Mouse (Mus musculus): ENCODE data around the gene Arhgap27. TPM values are rescaled to one million over a fixed set of nuclear protein-coding genes. Genes with fewer than 3 reads are reported as not detected.
"Not testable (repeated sequence)": the region's sequence is repeated elsewhere in the genome, so short reads cannot be mapped to it uniquely, and the experiment has no call there.

Gene Arhgap27
- polyA plus RNA-seq, 1 experiment: 0.48 TPM

DNA sequence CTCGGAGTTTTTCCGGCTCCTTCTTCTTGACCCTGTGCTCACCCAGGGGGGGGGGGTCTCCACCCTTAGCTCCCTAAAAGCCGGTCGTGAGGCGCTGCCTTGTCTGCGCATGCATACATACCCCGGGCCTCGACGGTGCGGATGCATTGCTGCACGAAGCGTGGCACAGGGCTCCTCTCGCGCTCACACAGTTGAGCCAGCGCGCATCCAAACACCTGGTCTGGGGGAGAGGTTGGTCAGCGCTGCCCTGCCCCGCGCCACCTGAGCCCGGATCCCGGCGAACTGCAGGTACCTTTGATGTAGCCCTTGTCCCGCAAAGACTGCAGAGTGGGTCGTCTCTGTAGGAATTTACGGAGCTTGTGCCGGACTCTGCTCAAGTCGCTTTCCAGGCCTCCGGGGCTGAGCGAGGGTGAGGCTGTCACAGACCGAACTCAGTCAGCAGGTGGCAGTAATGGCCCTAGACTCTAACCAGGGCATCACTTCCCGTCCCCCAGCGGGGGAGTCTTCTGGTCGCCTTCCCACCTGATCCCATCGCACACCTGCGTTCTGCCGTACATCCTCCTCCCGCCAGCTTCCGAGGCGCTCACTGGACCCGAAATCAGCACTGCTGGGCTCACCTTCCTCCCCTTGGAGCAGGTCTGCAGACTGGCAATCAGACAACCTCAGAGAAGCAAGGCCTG lies 29.6 kb downstream of the Arhgap27 start:
- no peak for TF ChIP-seq GATA1 (IDR thresholded peaks at IDR 0.05; ENCODE audit: low read length)
- TF ChIP-seq TAL1 (IDR thresholded peaks at IDR 0.05; ENCODE audit: low read length): no peak

DNA sequence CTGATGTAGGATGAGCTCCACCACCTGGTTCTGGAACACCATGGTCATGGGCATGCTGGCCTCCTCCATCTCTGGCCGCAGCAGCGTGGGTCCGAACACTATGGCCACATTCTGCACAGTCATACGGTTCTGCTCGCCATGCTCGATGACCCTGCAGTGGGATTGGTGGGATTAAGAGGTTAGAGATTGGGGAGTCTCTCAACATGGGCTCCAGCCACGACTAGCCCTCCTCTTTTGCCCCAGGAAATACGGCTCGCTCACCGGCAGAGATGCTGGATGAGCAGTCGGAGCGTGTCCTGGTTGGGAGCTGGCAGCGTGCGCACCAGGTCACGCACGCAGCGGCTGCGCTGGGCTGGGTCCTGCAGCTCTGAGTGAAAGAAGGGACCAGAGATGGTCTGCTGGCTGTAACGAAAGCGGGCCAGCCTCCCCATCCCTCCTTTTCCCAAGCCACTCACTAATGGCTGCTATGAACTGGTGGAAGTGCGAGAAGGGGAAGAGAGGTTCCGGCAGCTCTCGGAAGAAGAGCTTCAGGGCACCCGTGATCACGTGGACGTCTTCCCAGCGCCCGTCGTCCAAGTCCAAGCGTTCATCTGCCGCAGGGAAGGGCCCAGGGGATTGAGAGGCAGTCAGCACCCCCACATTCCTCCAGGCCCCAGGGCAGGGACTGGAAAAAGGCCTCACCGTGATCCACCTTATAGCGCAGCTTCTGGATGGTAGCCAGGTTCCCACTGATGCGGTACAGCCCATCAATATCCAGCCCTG lies 30.4 kb downstream of the Arhgap27 start:
- Histone ChIP-seq H3K4me1 (ENCODE audit: control insufficient read depth) (no peaks in the 10 kb centered on the region), H3K9me3 (ENCODE audit: control insufficient read depth, low read length) (no peaks in the 10 kb centered on the region), H3K4me3 (replicated peaks) (no peak overlapping the region), H3K36me3 (ENCODE audit: control insufficient read depth) (no peaks in the 10 kb centered on the region), H3K27me3 (ENCODE audit: control insufficient read depth) (peaks cover 11% of the 10 kb centered on the region)
- TF ChIP-seq TAL1 (IDR thresholded peaks at IDR 0.05; ENCODE audit: low read length) (no peak), GATA1 (IDR thresholded peaks at IDR 0.05; ENCODE audit: low read length) (no peak)

More for the DNA sequence above, 29.6 kb downstream of the Arhgap27 start:
- Histone ChIP-seq H3K9me3 (ENCODE audit: control insufficient read depth, low read length) (no peaks in the 10 kb centered on the region), H3K36me3 (ENCODE audit: control insufficient read depth) (no peaks in the 10 kb centered on the region), H3K27me3 (ENCODE audit: control insufficient read depth) (peaks cover 11% of the 10 kb centered on the region), H3K4me3 (replicated peaks) (no peak overlapping the region), H3K4me1 (ENCODE audit: control insufficient read depth) (no peaks in the 10 kb centered on the region)

DNA sequence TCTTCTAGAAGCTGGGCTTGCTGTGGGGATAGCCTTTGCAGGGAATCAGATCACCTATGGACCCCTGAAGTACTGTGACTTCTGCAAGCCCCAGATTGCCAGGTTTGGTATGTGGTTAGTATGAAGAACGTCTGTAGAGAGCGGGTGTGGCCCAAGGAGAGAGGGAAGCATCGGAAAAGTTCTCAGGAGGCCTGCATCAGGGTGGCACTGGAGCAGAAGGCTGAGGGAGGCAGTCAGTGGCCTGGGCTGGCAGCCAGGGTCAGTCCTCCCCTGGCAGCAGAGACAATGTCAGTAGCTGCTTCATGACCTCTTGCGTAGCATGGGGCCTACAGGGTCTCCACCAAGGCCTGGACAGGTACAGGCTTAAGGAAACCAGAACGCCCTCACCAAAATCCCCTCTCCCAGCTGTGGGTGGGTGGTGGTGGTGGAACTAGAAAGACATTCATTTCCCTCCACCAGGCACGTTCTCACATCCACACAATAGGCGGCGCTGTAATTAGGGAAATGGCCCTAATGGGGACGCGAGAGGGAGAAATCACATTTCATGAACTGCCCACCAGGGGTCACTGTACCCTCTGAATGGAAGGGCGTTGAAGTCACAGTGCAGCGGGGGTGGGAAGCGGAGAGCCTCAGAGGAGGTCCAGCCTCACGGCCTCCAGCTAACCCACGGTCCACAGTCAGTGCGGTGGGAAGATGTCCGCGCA lies 31.2 kb downstream of the Arhgap27 start:
- TF ChIP-seq GATA1 (IDR thresholded peaks at IDR 0.05; ENCODE audit: low read length) (no peak), TAL1 (IDR thresholded peaks at IDR 0.05; ENCODE audit: low read length) (no peak)
- Histone ChIP-seq H3K4me1 (ENCODE audit: control insufficient read depth) (no peaks in the 10 kb centered on the region), H3K4me3 (replicated peaks) (no peak overlapping the region)

DNA sequence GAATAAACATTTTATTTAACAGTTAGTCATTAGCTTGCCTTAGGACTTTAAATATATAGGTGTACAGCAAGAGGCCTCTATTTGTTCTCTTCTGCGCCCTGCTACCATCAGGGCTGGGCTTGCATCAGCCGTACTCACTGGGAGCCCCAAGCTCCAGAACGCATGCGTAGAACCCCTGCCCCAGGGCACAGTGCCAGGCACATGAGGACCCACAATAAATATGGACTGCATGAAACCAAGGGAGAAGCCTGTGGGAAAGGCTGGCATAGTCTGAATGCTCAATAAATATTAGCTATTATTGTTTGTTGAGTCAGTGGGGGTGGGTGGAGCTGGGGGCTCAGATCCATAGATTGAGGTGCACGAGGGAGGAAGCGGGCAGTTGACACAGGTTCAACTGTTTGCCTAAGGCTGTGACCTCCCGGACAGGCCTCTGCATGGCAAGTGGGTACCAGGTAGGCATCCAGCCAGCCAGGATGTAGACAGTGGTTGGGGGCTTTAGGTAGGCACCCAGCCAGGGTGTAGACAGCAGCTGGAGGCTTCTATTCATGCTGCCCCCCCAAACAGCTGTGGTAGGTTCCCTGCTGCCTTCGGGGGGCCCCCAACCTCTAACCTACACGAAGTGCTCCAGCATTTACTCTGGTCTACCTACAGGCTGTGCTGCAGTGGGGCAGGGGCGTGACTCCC lies 31.8 kb downstream of the Arhgap27 start:
- peaks cover 11% of the 10 kb centered on the region for H3K27me3 ChIP-seq (ENCODE audit: control insufficient read depth)
- no peak overlapping the region for H3K4me3 ChIP-seq (replicated peaks)
- H3K4me1 ChIP-seq (ENCODE audit: control insufficient read depth): no peaks in the 10 kb centered on the region
- H3K36me3 ChIP-seq (ENCODE audit: control insufficient read depth): no peaks in the 10 kb centered on the region
- H3K9me3 ChIP-seq (ENCODE audit: control insufficient read depth, low read length): no peaks in the 10 kb centered on the region
- TF ChIP-seq TAL1 (IDR thresholded peaks at IDR 0.05; ENCODE audit: low read length): no peak

More for the DNA sequence above, 31.2 kb downstream of the Arhgap27 start:
- Histone ChIP-seq H3K36me3 (ENCODE audit: control insufficient read depth) (no peaks in the 10 kb centered on the region), H3K27me3 (ENCODE audit: control insufficient read depth) (peaks cover 11% of the 10 kb centered on the region), H3K9me3 (ENCODE audit: control insufficient read depth, low read length) (no peaks in the 10 kb centered on the region)

DNA sequence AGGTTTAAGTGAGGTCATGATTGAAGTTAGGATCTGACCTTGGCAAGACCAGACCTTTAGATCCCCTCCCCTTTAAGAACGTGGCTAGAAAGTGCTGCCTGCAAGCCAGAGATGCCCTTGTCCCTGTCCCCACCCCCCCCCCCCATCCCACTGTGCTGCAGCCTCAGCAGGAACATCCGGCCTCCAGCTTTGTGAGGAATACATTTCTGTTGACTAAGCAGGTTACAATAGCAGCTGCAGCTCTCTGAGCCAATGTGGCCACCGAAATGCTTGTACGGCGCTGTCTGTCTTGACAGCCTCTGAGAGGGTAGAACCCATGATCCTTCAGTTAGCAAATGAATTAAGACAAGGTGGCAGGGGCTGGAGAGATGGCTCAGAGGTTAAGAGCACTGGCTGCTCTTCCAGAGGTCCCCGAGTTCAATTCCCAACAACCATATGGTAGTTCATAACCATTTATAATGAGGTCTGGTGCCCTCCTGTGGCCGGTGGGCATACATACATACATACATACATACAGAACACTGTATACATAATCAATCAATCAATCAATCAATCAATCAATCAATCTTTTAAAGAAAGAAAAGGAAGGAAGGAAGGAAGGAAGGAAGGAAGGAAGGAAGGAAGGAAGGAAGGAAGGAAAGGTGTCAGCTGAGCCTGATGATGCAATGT lies 32.7 kb downstream of the Arhgap27 start:
- H3K27me3 ChIP-seq (ENCODE audit: control insufficient read depth): peaks cover 11% of the 10 kb centered on the region
- H3K9me3 ChIP-seq (ENCODE audit: control insufficient read depth, low read length): no peaks in the 10 kb centered on the region
- TF ChIP-seq TAL1 (IDR thresholded peaks at IDR 0.05; ENCODE audit: low read length) (no peak), GATA1 (IDR thresholded peaks at IDR 0.05; ENCODE audit: low read length) (no peak)
- no peaks in the 10 kb centered on the region for H3K4me1 ChIP-seq (ENCODE audit: control insufficient read depth)
- H3K36me3 ChIP-seq (ENCODE audit: control insufficient read depth): no peaks in the 10 kb centered on the region
- no peak overlapping the region for H3K4me3 ChIP-seq (replicated peaks)

DNA sequence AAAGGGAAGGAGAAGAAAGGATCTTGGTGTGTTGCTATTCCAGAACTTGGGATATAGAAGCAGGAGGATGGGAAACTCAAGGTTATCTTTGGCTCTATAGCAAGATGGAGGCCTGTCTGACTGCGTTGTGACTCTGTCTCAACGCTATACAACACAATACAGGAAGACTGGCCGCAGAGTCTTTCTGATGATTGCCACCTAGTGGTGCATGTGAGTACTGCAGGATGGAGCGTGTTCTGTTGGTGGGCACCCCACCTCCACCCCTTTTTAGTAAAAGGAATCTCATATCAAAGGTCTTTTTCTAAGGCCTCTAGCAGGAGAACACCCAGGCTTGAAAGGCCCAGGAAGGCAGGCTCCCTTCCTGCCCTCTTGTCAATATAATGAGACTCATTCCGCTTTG lies 36.5 kb downstream of the Arhgap27 start:
- Histone ChIP-seq H3K27me3 (ENCODE audit: control insufficient read depth) (no peaks in the 10 kb centered on the region), H3K4me1 (ENCODE audit: control insufficient read depth) (no peaks in the 10 kb centered on the region), H3K9me3 (ENCODE audit: control insufficient read depth, low read length) (no peaks in the 10 kb centered on the region), H3K4me3 (replicated peaks) (no peak overlapping the region), H3K36me3 (ENCODE audit: control insufficient read depth) (no peaks in the 10 kb centered on the region)
- TF ChIP-seq TAL1 (IDR thresholded peaks at IDR 0.05; ENCODE audit: low read length) (no peak), GATA1 (IDR thresholded peaks at IDR 0.05; ENCODE audit: low read length) (no peak)

DNA sequence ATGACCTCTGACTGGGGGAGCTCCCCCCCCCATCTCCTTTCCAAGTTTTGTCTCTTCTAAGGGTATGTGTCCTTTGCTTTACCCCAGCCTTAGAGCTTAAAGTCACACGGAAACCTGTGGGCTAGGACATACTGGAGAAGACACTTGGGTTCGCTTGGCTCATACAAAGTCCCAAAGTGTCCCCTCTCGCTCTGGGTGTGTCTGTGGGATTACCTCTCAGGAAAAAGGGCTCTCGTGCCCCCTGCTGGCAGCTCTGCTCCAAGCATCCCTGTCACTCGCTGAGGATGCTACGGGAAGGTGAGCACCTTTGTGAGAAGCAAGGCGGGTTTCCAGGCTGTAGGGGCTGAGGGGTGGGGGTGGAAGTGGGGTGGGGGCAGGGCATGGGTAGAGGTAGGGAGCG lies 38.3 kb downstream of the Arhgap27 start:
- Histone ChIP-seq H3K4me3 (replicated peaks) (no peak overlapping the region), H3K27me3 (ENCODE audit: control insufficient read depth) (no peaks in the 10 kb centered on the region), H3K4me1 (ENCODE audit: control insufficient read depth) (no peaks in the 10 kb centered on the region), H3K36me3 (ENCODE audit: control insufficient read depth) (no peaks in the 10 kb centered on the region), H3K9me3 (ENCODE audit: control insufficient read depth, low read length) (no peaks in the 10 kb centered on the region)
- TF ChIP-seq TAL1 (IDR thresholded peaks at IDR 0.05; ENCODE audit: low read length) (no peak), GATA1 (IDR thresholded peaks at IDR 0.05; ENCODE audit: low read length) (no peak)

DNA sequence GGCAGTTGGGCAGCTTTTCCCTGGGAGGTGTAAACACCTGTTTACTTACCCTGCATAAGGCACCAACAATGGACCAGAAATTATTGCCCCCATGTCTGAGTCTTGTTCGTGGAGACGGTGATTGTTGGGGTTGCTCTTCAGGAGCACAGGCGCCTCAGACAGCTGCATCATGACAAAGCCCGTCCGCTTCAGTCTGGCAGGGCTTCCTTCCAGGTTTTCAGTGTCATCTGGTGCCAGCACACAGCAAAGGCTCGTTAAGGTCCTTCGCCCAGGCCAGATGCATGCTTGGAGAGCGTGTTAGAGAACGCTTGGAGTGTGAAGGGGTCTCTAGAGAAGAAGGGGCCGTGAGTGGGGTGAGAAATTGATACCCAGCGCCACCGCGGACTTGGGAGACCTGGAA lies 38.8 kb downstream of the Arhgap27 start:
- no peak overlapping the region for H3K4me3 ChIP-seq (replicated peaks)
- TF ChIP-seq TAL1 (IDR thresholded peaks at IDR 0.05; ENCODE audit: low read length) (no peak), GATA1 (IDR thresholded peaks at IDR 0.05; ENCODE audit: low read length) (no peak)
- no peaks in the 10 kb centered on the region for H3K4me1 ChIP-seq (ENCODE audit: control insufficient read depth)
- no peaks in the 10 kb centered on the region for H3K36me3 ChIP-seq (ENCODE audit: control insufficient read depth)
- no peaks in the 10 kb centered on the region for H3K27me3 ChIP-seq (ENCODE audit: control insufficient read depth)
- H3K9me3 ChIP-seq (ENCODE audit: control insufficient read depth, low read length): no peaks in the 10 kb centered on the region

DNA sequence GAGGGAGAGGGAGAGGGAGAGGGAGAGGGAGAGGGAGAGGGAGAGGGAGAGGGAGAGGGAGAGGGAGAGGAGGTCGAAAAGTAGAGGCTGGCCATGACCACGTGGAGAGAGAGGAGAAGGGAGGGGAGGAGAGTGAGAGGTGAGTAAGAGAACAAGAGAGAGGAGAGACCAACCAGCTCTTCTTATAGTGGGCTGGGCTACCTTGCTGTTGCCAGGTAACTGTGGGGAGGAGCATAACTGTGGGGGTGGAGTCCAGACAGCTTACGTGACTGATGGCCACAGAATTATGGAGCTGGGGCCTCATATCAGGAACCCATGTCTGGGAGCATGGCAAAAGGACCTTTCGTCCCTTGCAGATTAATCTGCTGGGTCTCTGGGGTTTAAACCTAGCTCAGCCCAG lies 40.7 kb downstream of the Arhgap27 start:
- not testable (repeated sequence) for H3K27me3 ChIP-seq (ENCODE audit: control insufficient read depth); H3K36me3 ChIP-seq (ENCODE audit: control insufficient read depth); H3K4me1 ChIP-seq (ENCODE audit: control insufficient read depth); H3K4me3 ChIP-seq (replicated peaks); H3K9me3 ChIP-seq (ENCODE audit: control insufficient read depth, low read length)

Measured in erythroblast, embryonic 14.5 days (primary cell).